Mouse (Mus musculus) myocyte (in vitro differentiated cells): ENCODE results near the gene Gcm2.

Experiments
- CEBPB ChIP-seq: IDR thresholded peaks from 2 replicates; pipeline ENCODE4 v1.6.1; 2011; ENCODE audit warnings: mild to moderate bottlenecking, moderate library complexity; ENCODE audit not compliant: poor library complexity, insufficient read depth, severe bottlenecking
- MAX ChIP-seq: IDR thresholded peaks from one replicate; pipeline ENCODE4 v1.6.1; 2011; ENCODE audit warnings: low read depth, mild to moderate bottlenecking, control low read depth
- MYOD1 ChIP-seq, 3 experiments: IDR thresholded peaks; one replicate each; pipeline ENCODE4 v1.6.1; 2011; ENCODE audit warnings: control low read depth in 2 of 3, low read depth in 2 of 3, mild to moderate bottlenecking in 2 of 3, moderate library complexity in 1 of 3; ENCODE audit not compliant: insufficient read length in 2 of 3, control insufficient read depth in 1 of 3
- POLR2A ChIP-seq: IDR thresholded peaks from one replicate; pipeline ENCODE4 v1.6.1; 2011; ENCODE audit warnings: low read depth, mild to moderate bottlenecking, control low read depth, moderate library complexity; ENCODE audit not compliant: insufficient read length
- POLR2AphosphoS2 ChIP-seq: IDR thresholded peaks from one replicate; pipeline ENCODE4 v1.6.1; 2011; ENCODE audit warnings: low read depth, control low read depth; ENCODE audit not compliant: insufficient read length
- TCF12 ChIP-seq: IDR thresholded peaks from one replicate; pipeline ENCODE4 v1.6.1; 2011; ENCODE audit warnings: mild to moderate bottlenecking, control low read depth; ENCODE audit not compliant: poor library complexity, insufficient read depth, severe bottlenecking
- TCF3 ChIP-seq: IDR thresholded peaks from one replicate; pipeline ENCODE4 v1.6.1; 2011; ENCODE audit warnings: low read depth, control low read depth; ENCODE audit not compliant: insufficient read length
- USF1 ChIP-seq: IDR thresholded peaks from one replicate; pipeline ENCODE4 v1.6.1; 2011; ENCODE audit warnings: low read depth, mild to moderate bottlenecking, control low read depth, moderate library complexity

GRCm38 (mm10) chr13:41079421-41079780, 31.4 kb downstream of the Gcm2 start, which contains the start of gene Mak:
- no peak for TF ChIP-seq MAX
- no peak for TF ChIP-seq MYOD1 (IDR thresholded peaks at IDR 0.05; ENCODE audit: control insufficient read depth in 1 of 3, insufficient read length in 2 of 3, low read depth in 2 of 3)
- no peak for TF ChIP-seq POLR2A
- TF ChIP-seq POLR2AphosphoS2, result no peak
- TF ChIP-seq USF1, result no peak
- no peak for TF ChIP-seq TCF12
- TF ChIP-seq TCF3, result no peak
- no peak for TF ChIP-seq CEBPB
